Mouse (Mus musculus): Measurements from ENCODE around the gene Kcnk12.

DNA sequence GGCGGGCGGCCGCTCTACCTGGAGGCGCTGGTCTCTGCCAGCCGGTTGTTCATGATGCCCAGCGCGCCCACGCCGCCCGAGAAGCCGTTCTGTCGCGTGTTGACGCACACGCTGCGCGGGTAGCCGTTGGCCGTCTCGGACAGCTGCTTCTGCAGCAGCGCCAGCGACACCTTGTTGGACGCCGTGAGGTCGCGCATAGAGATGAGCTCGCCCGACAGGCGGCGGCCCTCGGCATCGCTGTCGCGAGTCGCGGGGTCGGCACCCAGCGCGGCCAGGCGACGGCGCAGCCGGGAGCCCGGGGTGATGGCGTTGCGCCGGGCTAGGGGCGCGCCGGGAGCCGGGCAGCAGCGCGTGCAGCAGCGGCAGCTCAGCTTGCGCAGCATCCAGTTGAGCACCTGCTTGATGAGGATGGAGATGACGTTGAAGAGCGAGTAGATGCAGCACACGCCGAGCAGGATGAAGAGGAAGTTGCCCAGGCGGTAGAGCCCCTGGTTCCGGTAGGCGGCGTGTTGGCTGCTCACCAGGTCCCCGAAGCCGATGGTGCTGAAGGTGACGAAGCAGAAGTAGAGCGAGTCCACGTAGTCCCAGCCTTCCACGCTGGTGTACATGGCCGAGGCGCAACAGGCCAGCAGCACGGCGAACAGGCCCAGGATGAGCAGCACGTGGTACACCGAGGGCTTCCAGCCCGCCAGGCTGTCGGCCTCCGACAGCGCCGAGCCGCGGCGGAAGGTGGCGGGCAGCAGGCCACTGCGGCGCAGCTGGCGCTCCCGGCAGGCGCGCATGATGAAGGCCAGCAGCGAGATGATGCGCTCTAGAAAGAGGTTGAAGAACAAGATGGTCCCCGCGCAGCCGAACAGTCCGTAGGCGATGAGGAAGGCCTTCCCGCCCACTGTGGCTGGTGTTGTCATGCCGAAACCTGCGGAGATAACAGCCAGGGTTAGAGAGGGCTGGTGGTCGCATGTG, 51.6 kb downstream of the Kcnk12 start:
- no peak for TF ChIP-seq CTCF (IDR thresholded peaks at IDR 0.05; ENCODE audit: low read depth, low read length)
- no peak for TF ChIP-seq POLR2A (IDR thresholded peaks at IDR 0.05; ENCODE audit: extremely low read depth, insufficient read depth, low read length)
